Mouse (Mus musculus): ENCODE data around the gene Hist2h2ab.
A peak's percentile ranks its signal among the peaks of the same experiment; 100 is the strongest.

The Hist2h2ab gene

GRCm38 (mm10) chr3:96261623-96262022 lies 42.0 kb downstream of the Hist2h2ab start:
- no peak for DNase-seq (ENCODE audit: low spot score in 2 of 2)

GRCm38 (mm10) chr3:96262216-96262875 lies 42.7 kb downstream of the Hist2h2ab start:
- DNase-seq (ENCODE audit: low spot score in 2 of 2), result peak; percentile 74 to 84

GRCm38 (mm10) chr3:96262979-96263550 lies 43.4 kb downstream of the Hist2h2ab start, which contains the start of gene Hist2h4:
Gene Hist2h4, minus strand, starts transcription at chr3:96263311.
- peak; percentile 96 to 99 for DNase-seq (ENCODE audit: low spot score in 2 of 2)

- DNase-seq (ENCODE audit: low spot score in 2 of 2), result peak; percentile 61 to 74
Observed at GRCm38 (mm10) chr3:96263558-96264403, 44.1 kb downstream of the Hist2h2ab start.

GRCm38 (mm10) chr3:96264404-96264949 lies 44.8 kb downstream of the Hist2h2ab start:
- DNase-seq (ENCODE audit: low spot score in 2 of 2), result no peak

- DNase-seq (ENCODE audit: low spot score in 2 of 2), result peak in 1 of 2 experiments; percentile 34
Observed at GRCm38 (mm10) chr3:96266132-96266710, 46.6 kb downstream of the Hist2h2ab start.

GRCm38 (mm10) chr3:96267541-96267940 lies 47.9 kb downstream of the Hist2h2ab start:
- peak in 1 of 2 experiments; percentile 44 for DNase-seq (ENCODE audit: low spot score in 2 of 2)

GRCm38 (mm10) chr3:96268051-96268775 lies 48.5 kb downstream of the Hist2h2ab start, which contains the start of gene Hist2h3b:
Gene Hist2h3b, plus strand, starts transcription at chr3:96268654.
- DNase-seq (ENCODE audit: low spot score in 2 of 2), result peak; percentile 88 to 95

GRCm38 (mm10) chr3:96268776-96269378 lies 49.2 kb downstream of the Hist2h2ab start:
- peak; percentile 57 to 71 for DNase-seq (ENCODE audit: low spot score in 2 of 2)

Data from spleen, postnatal 10 days (tissue).